Mouse (Mus musculus): Measurements from ENCODE around the gene Caml.
"Not testable (repeated sequence)": the region's sequence is repeated elsewhere in the genome, so short reads cannot be mapped to it uniquely, and the experiment has no call there.

Caml gene

GRCm38 (mm10) chr13:55622649-55623541 is at the start of gene Caml:
Gene Caml, plus strand, starts transcription at chr13:55623005.
- DNase-seq (ENCODE audit: extremely low spot score): peak; percentile 93

GRCm38 (mm10) chr13:55573432-55573831 is 49.4 kb upstream of the Caml start, which contains the start of gene Tmed9:
Gene Tmed9, plus strand, starts transcription at chr13:55573732.
- no peak for DNase-seq (ENCODE audit: extremely low spot score)

- DNase-seq (ENCODE audit: extremely low spot score): no peak
These were observed 48.5 kb upstream of the Caml start for GRCm38 (mm10) chr13:55574321-55574720.

- no peak for DNase-seq (ENCODE audit: extremely low spot score)
These were observed 46.9 kb upstream of the Caml start for GRCm38 (mm10) chr13:55575932-55576331.

GRCm38 (mm10) chr13:55576872-55577271 is 45.9 kb upstream of the Caml start:
- DNase-seq (ENCODE audit: extremely low spot score): not testable (repeated sequence)

- DNase-seq (ENCODE audit: extremely low spot score): no peak
These were observed 44.7 kb upstream of the Caml start for GRCm38 (mm10) chr13:55578086-55578485.

GRCm38 (mm10) chr13:55591961-55592490 is 30.8 kb upstream of the Caml start:
- DNase-seq (ENCODE audit: extremely low spot score): no peak

- peak; percentile 95 for DNase-seq (ENCODE audit: extremely low spot score)
These were observed 30.1 kb upstream of the Caml start for GRCm38 (mm10) chr13:55592512-55593253.

- DNase-seq (ENCODE audit: extremely low spot score): no peak
These were observed 29.5 kb upstream of the Caml start for GRCm38 (mm10) chr13:55593254-55593747.

GRCm38 (mm10) chr13:55595375-55595774 is 27.4 kb upstream of the Caml start:
- DNase-seq (ENCODE audit: extremely low spot score): no peak

GRCm38 (mm10) chr13:55596802-55597201 is 26.0 kb upstream of the Caml start:
- DNase-seq (ENCODE audit: extremely low spot score): no peak

GRCm38 (mm10) chr13:55599566-55600540 is 23.0 kb upstream of the Caml start, which contains the start of gene B4galt7:
Gene B4galt7, plus strand, starts transcription at chr13:55599896.
- peak; percentile 88 for DNase-seq (ENCODE audit: extremely low spot score)

- no peak for DNase-seq (ENCODE audit: extremely low spot score)
These were observed 22.1 kb upstream of the Caml start for GRCm38 (mm10) chr13:55600657-55601056.

GRCm38 (mm10) chr13:55601611-55602010 is 21.2 kb upstream of the Caml start:
- peak; percentile 82 for DNase-seq (ENCODE audit: extremely low spot score)

- no peak for DNase-seq (ENCODE audit: extremely low spot score)
These were observed 18.2 kb upstream of the Caml start for GRCm38 (mm10) chr13:55604606-55605005.

- no peak for DNase-seq (ENCODE audit: extremely low spot score)
These were observed 15.7 kb upstream of the Caml start for GRCm38 (mm10) chr13:55606899-55607623.

- no peak for DNase-seq (ENCODE audit: extremely low spot score)
These were observed 15.2 kb upstream of the Caml start for GRCm38 (mm10) chr13:55607624-55608006.

GRCm38 (mm10) chr13:55611996-55612395 is 10.8 kb upstream of the Caml start:
- DNase-seq (ENCODE audit: extremely low spot score): no peak

GRCm38 (mm10) chr13:55613471-55613870 is 9.3 kb upstream of the Caml start:
- DNase-seq (ENCODE audit: extremely low spot score): no peak

GRCm38 (mm10) chr13:55619328-55619727 is 3.5 kb upstream of the Caml start:
- DNase-seq (ENCODE audit: extremely low spot score): no peak

Data from embryo, embryonic 9.5 days (tissue).